Mouse (Mus musculus) stomach, embryonic 15.5 days (tissue): Measurements from ENCODE around the gene Hmgb1. TPM values are rescaled to one million over a fixed set of nuclear protein-coding genes. Genes with fewer than 3 reads are reported as not detected.

ENCODE experiments used
- ATAC-seq: fragments of 200-750 bp; cut with Nextera tagmentation; 2 replicates; pipeline ENCODE4 v1.8.0; 2017; ENCODE audit warnings: low read depth, moderate number of reproducible peaks, moderate TSS enrichment; ENCODE audit not compliant: insufficient read depth, low FRiP score
- H3K27ac ChIP-seq: fragments of 300-500 bp; sonication (generic); 2 replicates; pipeline ENCODE4 v1.5.1; 2015; ENCODE audit warnings: mild to moderate bottlenecking, inconsistent platforms
- H3K27me3 ChIP-seq: fragments of 300-500 bp; sonication (generic); replicated peaks from 2 replicates; pipeline ENCODE4 v1.6.1; 2015; ENCODE audit warnings: inconsistent platforms
- H3K36me3 ChIP-seq: fragments of 300-500 bp; sonication (generic); 2 replicates; pipeline ENCODE4 v1.6.1; 2015; ENCODE audit warnings: inconsistent platforms
- H3K4me1 ChIP-seq: fragments of 300-500 bp; sonication (generic); 2 replicates; pipeline ENCODE4 v1.6.1; 2015; ENCODE audit warnings: inconsistent platforms
- H3K4me2 ChIP-seq: fragments of 300-500 bp; sonication (generic); 2 replicates; pipeline ENCODE4 v1.6.1; 2015; ENCODE audit warnings: mild to moderate bottlenecking, inconsistent platforms
- H3K4me3 ChIP-seq: fragments of 300-500 bp; sonication (generic); replicated peaks from 2 replicates; pipeline ENCODE4 v1.5.1; 2015; ENCODE audit warnings: inconsistent platforms
- H3K9ac ChIP-seq: fragments of 300-500 bp; sonication (generic); 2 replicates; pipeline ENCODE4 v1.6.1; 2015; ENCODE audit warnings: inconsistent platforms
- H3K9me3 ChIP-seq: fragments of 300-500 bp; sonication (generic); 2 replicates; pipeline ENCODE4 v1.6.1; 2016; ENCODE audit warnings: inconsistent platforms
- WGBS: fragments of 180-500 bp; shearing (Covaris S2); methylation state at CpG from one replicate; pipeline ENCODE4 v1.1.7; 2015; 5-methylcytosine and 5-hydroxymethylcytosine counted together
- polyA plus RNA-seq: library from polyadenylated mRNA; unstranded; fragments of >200 nt; fragmentation: Nextera tagmentation; extraction: Ambion mirVana; gene quantifications from 2 replicates; pipeline ENCODE4 v1.2.1, GENCODE M21; 2015

Gene Hmgb1
- polyA plus RNA-seq, 1 experiment from 2014 or later = 1,237 TPM

GRCm38 (mm10) chr5:149183122-149183521 is 1.2 kb downstream of the Hmgb1 start:
- Histone ChIP-seq H3K4me2 (peak overlapping the region; percentile 62), H3K4me3 (peak overlapping the region; percentile 68; the same call in 1 of the 2 replicates), H3K4me1 (peaks cover 17% of the 10 kb centered on the region; the same call in 1 of the 2 replicates), H3K36me3 (no peaks in the 10 kb centered on the region), H3K9ac (no peak overlapping the region), H3K27me3 (no peaks in the 10 kb centered on the region), H3K9me3 (no peaks in the 10 kb centered on the region), H3K27ac (peak overlapping the region; percentile 96; the same call in 1 of the 2 replicates)
- ATAC-seq = no peak
- WGBS = 46% methylated on average over 1 of the region's 1 CpGs

GRCm38 (mm10) chr5:149182186-149182870 is 2.0 kb downstream of the Hmgb1 start:
- no peak overlapping the region for H3K4me2 ChIP-seq
- H3K9ac ChIP-seq = no peak overlapping the region
- ATAC-seq = no peak
- peaks cover 17% of the 10 kb centered on the region; the same call in 1 of the 2 replicates for H3K4me1 ChIP-seq
- no peaks in the 10 kb centered on the region for H3K27me3 ChIP-seq
- H3K36me3 ChIP-seq = no peaks in the 10 kb centered on the region
- H3K27ac ChIP-seq = no peak overlapping the region
- WGBS = 81% methylated on average over 5 of the region's 5 CpGs
- no peak overlapping the region for H3K4me3 ChIP-seq
- H3K9me3 ChIP-seq = no peaks in the 10 kb centered on the region

- no peak for ATAC-seq
- H3K27ac ChIP-seq = no peak overlapping the region
- 85% methylated on average over 3 of the region's 3 CpGs for WGBS
Observed at GRCm38 (mm10) chr5:149179826-149180225, 4.5 kb downstream of the Hmgb1 start.

GRCm38 (mm10) chr5:149178095-149178494 is 6.2 kb downstream of the Hmgb1 start:
- no peaks in the 10 kb centered on the region for H3K4me1 ChIP-seq
- 82% methylated on average over 5 of the region's 5 CpGs for WGBS
- H3K9me3 ChIP-seq = no peaks in the 10 kb centered on the region
- H3K9ac ChIP-seq = no peak overlapping the region
- no peak overlapping the region for H3K4me3 ChIP-seq
- no peak overlapping the region for H3K4me2 ChIP-seq
- no peak for ATAC-seq
- no peaks in the 10 kb centered on the region for H3K27me3 ChIP-seq
- H3K36me3 ChIP-seq = no peaks in the 10 kb centered on the region
- H3K27ac ChIP-seq = no peak overlapping the region

More at GRCm38 (mm10) chr5:149179826-149180225, 4.5 kb downstream of the Hmgb1 start:
- no peaks in the 10 kb centered on the region for H3K9me3 ChIP-seq
- H3K36me3 ChIP-seq = no peaks in the 10 kb centered on the region
- H3K27me3 ChIP-seq = no peaks in the 10 kb centered on the region
- no peaks in the 10 kb centered on the region for H3K4me1 ChIP-seq
- H3K4me3 ChIP-seq = no peak overlapping the region
- H3K9ac ChIP-seq = no peak overlapping the region
- H3K4me2 ChIP-seq = no peak overlapping the region

- ATAC-seq = no peak
- no peaks in the 10 kb centered on the region for H3K4me1 ChIP-seq
Observed at GRCm38 (mm10) chr5:149175736-149176135, 8.6 kb downstream of the Hmgb1 start.

GRCm38 (mm10) chr5:149174527-149174926 is 9.8 kb downstream of the Hmgb1 start:
- Histone ChIP-seq H3K9me3 (no peaks in the 10 kb centered on the region), H3K4me3 (no peak overlapping the region), H3K4me2 (no peak overlapping the region), H3K27me3 (no peaks in the 10 kb centered on the region), H3K9ac (no peak overlapping the region), H3K36me3 (no peaks in the 10 kb centered on the region), H3K4me1 (no peaks in the 10 kb centered on the region), H3K27ac (no peak overlapping the region)
- ATAC-seq = no peak
- WGBS = 83% methylated on average over 7 of the region's 7 CpGs

More at GRCm38 (mm10) chr5:149175736-149176135, 8.6 kb downstream of the Hmgb1 start:
- Histone ChIP-seq H3K9ac (no peak overlapping the region), H3K4me2 (no peak overlapping the region), H3K27ac (no peak overlapping the region), H3K9me3 (no peaks in the 10 kb centered on the region), H3K27me3 (no peaks in the 10 kb centered on the region), H3K4me3 (no peak overlapping the region), H3K36me3 (no peaks in the 10 kb centered on the region)
- 92% methylated on average over 6 of the region's 6 CpGs for WGBS

- no peak overlapping the region for H3K4me3 ChIP-seq
- no peak overlapping the region for H3K4me2 ChIP-seq
- no peaks in the 10 kb centered on the region for H3K4me1 ChIP-seq
- 69% methylated on average over 10 of the region's 10 CpGs for WGBS
- no peak overlapping the region for H3K27ac ChIP-seq
- H3K9ac ChIP-seq = no peak overlapping the region
- no peaks in the 10 kb centered on the region for H3K36me3 ChIP-seq
- no peaks in the 10 kb centered on the region for H3K9me3 ChIP-seq
- no peak for ATAC-seq
- H3K27me3 ChIP-seq = no peaks in the 10 kb centered on the region
Observed at GRCm38 (mm10) chr5:149172246-149172645, 12.0 kb downstream of the Hmgb1 start.

GRCm38 (mm10) chr5:149170841-149171588 is 13.3 kb downstream of the Hmgb1 start:
- Histone ChIP-seq H3K9me3 (no peaks in the 10 kb centered on the region), H3K27me3 (no peaks in the 10 kb centered on the region), H3K4me1 (no peaks in the 10 kb centered on the region), H3K36me3 (no peaks in the 10 kb centered on the region), H3K4me2 (no peak overlapping the region), H3K9ac (no peak overlapping the region), H3K4me3 (no peak overlapping the region), H3K27ac (no peak overlapping the region)
- WGBS = 57% methylated on average over 8 of the region's 8 CpGs
- no peak for ATAC-seq

GRCm38 (mm10) chr5:149168816-149169215 is 15.5 kb downstream of the Hmgb1 start:
- H3K4me3 ChIP-seq = no peak overlapping the region
- no peak for ATAC-seq
- H3K36me3 ChIP-seq = no peaks in the 10 kb centered on the region
- H3K4me1 ChIP-seq = no peaks in the 10 kb centered on the region
- no peak overlapping the region for H3K9ac ChIP-seq
- no peaks in the 10 kb centered on the region for H3K27me3 ChIP-seq
- H3K9me3 ChIP-seq = no peaks in the 10 kb centered on the region
- H3K4me2 ChIP-seq = no peak overlapping the region
- 74% methylated on average over 9 of the region's 9 CpGs for WGBS
- no peak overlapping the region for H3K27ac ChIP-seq

- ATAC-seq = no peak
- Histone ChIP-seq H3K4me2 (no peak overlapping the region), H3K4me3 (no peak overlapping the region), H3K36me3 (no peaks in the 10 kb centered on the region), H3K27ac (no peak overlapping the region), H3K9me3 (no peaks in the 10 kb centered on the region), H3K4me1 (no peaks in the 10 kb centered on the region), H3K9ac (no peak overlapping the region), H3K27me3 (no peaks in the 10 kb centered on the region)
- WGBS = 91% methylated on average over 2 of the region's 2 CpGs
Observed at GRCm38 (mm10) chr5:149168051-149168450, 16.2 kb downstream of the Hmgb1 start.

GRCm38 (mm10) chr5:149166011-149166410 is 18.3 kb downstream of the Hmgb1 start:
- Histone ChIP-seq H3K4me1 (no peaks in the 10 kb centered on the region), H3K9ac (no peak overlapping the region), H3K4me2 (no peak overlapping the region), H3K36me3 (no peaks in the 10 kb centered on the region), H3K4me3 (no peak overlapping the region), H3K27ac (no peak overlapping the region), H3K9me3 (no peaks in the 10 kb centered on the region), H3K27me3 (no peaks in the 10 kb centered on the region)
- ATAC-seq = no peak
- WGBS = 91% methylated on average over 10 of the region's 10 CpGs

GRCm38 (mm10) chr5:149164881-149165280 is 19.4 kb downstream of the Hmgb1 start:
- no peak overlapping the region for H3K27ac ChIP-seq
- H3K4me2 ChIP-seq = no peak overlapping the region
- no peaks in the 10 kb centered on the region for H3K36me3 ChIP-seq
- no peak for ATAC-seq
- H3K9ac ChIP-seq = no peak overlapping the region
- H3K27me3 ChIP-seq = no peaks in the 10 kb centered on the region
- WGBS = 51% methylated on average over 7 of the region's 7 CpGs
- no peaks in the 10 kb centered on the region for H3K9me3 ChIP-seq
- no peak overlapping the region for H3K4me3 ChIP-seq
- no peaks in the 10 kb centered on the region for H3K4me1 ChIP-seq
